Mouse (Mus musculus) bone marrow, adult 2 months (tissue): ENCODE measurements around the gene Chst8.

Experiments used
- CTCF ChIP-seq: fragments of 200-500 bp; IDR thresholded peaks from 2 replicates; pipeline ENCODE4 v1.5.1; 2011; ENCODE audit warnings: low read length, control low read depth; ENCODE audit not compliant: control insufficient read depth, insufficient read depth
- POLR2A ChIP-seq: fragments of 200-500 bp; IDR thresholded peaks from 2 replicates; pipeline ENCODE4 v1.6.1; 2011; ENCODE audit warnings: low read depth, mild to moderate bottlenecking, control low read depth, low read length, borderline replicate concordance; ENCODE audit not compliant: control insufficient read depth

DNA sequence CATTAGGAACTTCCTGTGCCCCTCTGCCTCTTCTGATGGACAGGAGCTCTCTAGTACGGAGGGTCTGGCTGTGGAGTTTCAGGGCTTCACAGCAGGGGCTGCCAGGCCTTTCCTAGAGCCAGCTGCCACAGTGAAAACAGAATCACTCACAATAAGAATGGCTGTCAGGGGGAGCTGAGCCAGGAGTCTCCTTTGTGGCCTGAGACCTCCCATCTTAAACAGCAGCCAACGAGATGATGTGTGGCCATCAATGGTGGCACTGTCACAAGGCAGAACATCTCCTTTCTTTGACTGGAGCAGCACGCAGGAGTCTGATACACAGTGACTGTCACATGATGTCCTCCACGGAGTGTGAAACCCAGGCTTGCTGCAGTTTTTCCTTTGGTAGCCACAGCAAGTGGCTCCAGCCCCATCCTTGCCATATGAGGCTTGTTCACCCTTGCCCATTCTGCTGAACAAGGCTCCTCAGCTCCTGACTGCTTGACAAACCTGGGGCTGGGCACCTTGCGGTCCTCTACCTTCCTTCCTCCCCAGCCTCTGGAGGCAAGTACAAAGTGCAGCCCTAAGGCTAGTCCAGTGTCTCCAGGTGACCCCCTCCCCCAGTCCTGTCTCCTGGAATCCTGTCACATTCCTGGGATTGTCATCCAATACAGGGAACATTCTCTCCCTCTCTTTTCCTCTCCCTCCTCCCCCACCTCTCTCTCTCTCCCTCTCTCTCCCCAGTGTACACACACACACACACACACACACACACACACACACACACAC is 91.4 kb downstream of the Chst8 start:
- no peak for TF ChIP-seq CTCF
- no peak for TF ChIP-seq POLR2A
